In genomic region chr9:50751323-50751722, GRCm38 (mm10) we compare ENCODE assay signal across 8 mouse cellular contexts. TPM values are rescaled to one million over a fixed set of nuclear protein-coding genes. Genes with fewer than 3 reads are reported as not detected.
A peak's percentile ranks its signal among the peaks of the same experiment; 100 is the strongest.
DNase-seq lines count a peak whose midpoint lies in the region; ATAC-seq and TF ChIP-seq lines count a peak whose summit lies in the region.

Gene Cryab (plus strand): TSS chr9:50751325.

- no peaks in the 10 kb centered on the region for H3K36me3 ChIP-seq in midbrain, postnatal 0 days (ENCODE audit: insufficient read depth, low read length)
- H3K36me3 ChIP-seq in midbrain, embryonic 14.5 days (ENCODE audit: control insufficient read depth, insufficient read depth, low read length): no peaks in the 10 kb centered on the region
- H3K36me3 ChIP-seq in embryonic facial prominence, embryonic 14.5 days (ENCODE audit: control insufficient read depth, insufficient read depth, low read length): no peaks in the 10 kb centered on the region
- H3K36me3 ChIP-seq in heart, postnatal 0 days (replicated peaks; ENCODE audit: control insufficient read depth, insufficient read depth, low read length): peaks cover 7% of the 10 kb centered on the region
- no peaks in the 10 kb centered on the region for H3K36me3 ChIP-seq in limb, embryonic 12.5 days

- TF ChIP-seq CTCF in midbrain, postnatal 0 days (IDR thresholded peaks at IDR 0.05): no peak
- no peak for TF ChIP-seq CTCF in heart, postnatal 0 days (IDR thresholded peaks at IDR 0.05; ENCODE audit: low read depth)

- no peak within 1 kb of the TSS for H3K4me3 ChIP-seq in midbrain, postnatal 0 days (ENCODE audit: low read depth, low read length)
- no peak within 1 kb of the TSS for H3K4me3 ChIP-seq in midbrain, embryonic 14.5 days (replicated peaks; ENCODE audit: low read depth, low read length)
- peak within 1 kb of the TSS; percentile 16; the same call in 1 of the 2 replicates for H3K4me3 ChIP-seq in embryonic facial prominence, embryonic 14.5 days (ENCODE audit: low read depth, low read length)
- H3K4me3 ChIP-seq in heart, postnatal 0 days (ENCODE audit: low read depth, low read length): peak within 1 kb of the TSS; percentile 74
- no peak within 1 kb of the TSS for H3K4me3 ChIP-seq in limb, embryonic 12.5 days (replicated peaks)

- no peak for DNase-seq in midbrain, postnatal 0 days (ENCODE audit: low spot score)
- DNase-seq in midbrain, embryonic 14.5 days: no peak
- no peak for DNase-seq in embryonic facial prominence, embryonic 14.5 days (ENCODE audit: low spot score)
- no peak for DNase-seq in heart, postnatal 0 days (ENCODE audit: low spot score)
- no peak for DNase-seq in right cerebral cortex, postnatal 14 days
- no peak for DNase-seq in urinary bladder, adult 18-20 months (ENCODE audit: low spot score in 2 of 2)

- no peak for TF ChIP-seq EP300 in heart, postnatal 0 days (IDR thresholded peaks at IDR 0.05; ENCODE audit: low read depth)

- H3K4me2 ChIP-seq in midbrain, postnatal 0 days (ENCODE audit: low read depth, low read length, poor library complexity, severe bottlenecking): no peak within 1 kb of the TSS
- H3K4me2 ChIP-seq in midbrain, embryonic 14.5 days (ENCODE audit: low read length): no peak within 1 kb of the TSS
- peak within 1 kb of the TSS; percentile 31 for H3K4me2 ChIP-seq in embryonic facial prominence, embryonic 14.5 days (ENCODE audit: low read depth, low read length)
- H3K4me2 ChIP-seq in heart, postnatal 0 days (ENCODE audit: low read depth, low read length): peak within 1 kb of the TSS; percentile 86
- H3K4me2 ChIP-seq in limb, embryonic 12.5 days: no peak within 1 kb of the TSS

- 76% methylated on average over 22 of the region's 22 CpGs for WGBS in midbrain, postnatal 0 days
- 79% methylated on average over 22 of the region's 22 CpGs for WGBS in midbrain, embryonic 14.5 days
- WGBS in embryonic facial prominence, embryonic 14.5 days: 65% methylated on average over 21 of the region's 22 CpGs
- WGBS in heart, postnatal 0 days: 28% methylated on average over 22 of the region's 22 CpGs
- 69% methylated on average over 22 of the region's 22 CpGs for WGBS in limb, embryonic 12.5 days

- ATAC-seq in midbrain, postnatal 0 days (ENCODE audit: low FRiP score): no peak
- no peak for ATAC-seq in midbrain, embryonic 14.5 days (ENCODE audit: low FRiP score, low TSS enrichment)
- ATAC-seq in embryonic facial prominence, embryonic 14.5 days (ENCODE audit: low read depth): no peak
- ATAC-seq in heart, postnatal 0 days (ENCODE audit: insufficient read depth, low read depth): no peak
- no peak for ATAC-seq in limb, embryonic 12.5 days (ENCODE audit: insufficient number of reproducible peaks, insufficient read depth, low FRiP score, low TSS enrichment, low read depth)
- ATAC-seq in inflammation-experienced regulatory T-cells, adult 6 months: no peak

- H3K27ac ChIP-seq in midbrain, postnatal 0 days (ENCODE audit: low read depth, low read length): no peak within 1 kb of the TSS
- no peak within 1 kb of the TSS for H3K27ac ChIP-seq in midbrain, embryonic 14.5 days (replicated peaks; ENCODE audit: low read depth, low read length)
- H3K27ac ChIP-seq in embryonic facial prominence, embryonic 14.5 days (replicated peaks; ENCODE audit: low read depth, low read length): peak within 1 kb of the TSS; percentile 55
- H3K27ac ChIP-seq in heart, postnatal 0 days (ENCODE audit: low read depth): peak within 1 kb of the TSS; percentile 99
- H3K27ac ChIP-seq in limb, embryonic 12.5 days: no peak within 1 kb of the TSS

- no peaks in the 10 kb centered on the region for H3K4me1 ChIP-seq in midbrain, postnatal 0 days (ENCODE audit: insufficient read depth, low read length)
- 0 out of 2 replicates have a peak, but pooled peaks cover 3% of the 10 kb centered on the region for H3K4me1 ChIP-seq in midbrain, embryonic 14.5 days (ENCODE audit: control insufficient read depth, insufficient read depth, low read length)
- H3K4me1 ChIP-seq in embryonic facial prominence, embryonic 14.5 days (ENCODE audit: control insufficient read depth, insufficient read depth, low read length): peaks cover 22% of the 10 kb centered on the region
- peaks cover 21% of the 10 kb centered on the region; the same call in 1 of the 2 replicates for H3K4me1 ChIP-seq in heart, postnatal 0 days (ENCODE audit: control insufficient read depth, insufficient read depth)
- peaks cover 9% of the 10 kb centered on the region for H3K4me1 ChIP-seq in limb, embryonic 12.5 days (replicated peaks)

- no peaks in the 10 kb centered on the region for H3K9me3 ChIP-seq in midbrain, postnatal 0 days (ENCODE audit: low read length)
- H3K9me3 ChIP-seq in midbrain, embryonic 14.5 days (ENCODE audit: control insufficient read depth, low read length): no peaks in the 10 kb centered on the region
- no peaks in the 10 kb centered on the region for H3K9me3 ChIP-seq in embryonic facial prominence, embryonic 14.5 days (ENCODE audit: control insufficient read depth, low read length)
- no peaks in the 10 kb centered on the region for H3K9me3 ChIP-seq in heart, postnatal 0 days (replicated peaks; ENCODE audit: control insufficient read depth, low read length)
- no peaks in the 10 kb centered on the region for H3K9me3 ChIP-seq in limb, embryonic 12.5 days

- H3K9ac ChIP-seq in midbrain, postnatal 0 days (replicated peaks; ENCODE audit: low read length, poor library complexity, severe bottlenecking): 0 out of 2 replicates have a peak within 1 kb of the TSS, but pooled peaks have one; percentile 1
- no peak within 1 kb of the TSS for H3K9ac ChIP-seq in midbrain, embryonic 14.5 days (replicated peaks; ENCODE audit: low read length)
- H3K9ac ChIP-seq in embryonic facial prominence, embryonic 14.5 days (ENCODE audit: low read depth, low read length): peak within 1 kb of the TSS; percentile 45
- H3K9ac ChIP-seq in heart, postnatal 0 days (replicated peaks; ENCODE audit: low read depth, low read length): peak within 1 kb of the TSS; percentile 81
- H3K9ac ChIP-seq in limb, embryonic 12.5 days (replicated peaks): no peak within 1 kb of the TSS

- no peaks in the 10 kb centered on the region for H3K27me3 ChIP-seq in midbrain, postnatal 0 days (ENCODE audit: insufficient read depth, low read length)
- H3K27me3 ChIP-seq in midbrain, embryonic 14.5 days (ENCODE audit: control insufficient read depth, insufficient read depth, low read length): no peaks in the 10 kb centered on the region
- H3K27me3 ChIP-seq in embryonic facial prominence, embryonic 14.5 days (replicated peaks; ENCODE audit: control insufficient read depth, insufficient read depth, low read length): no peaks in the 10 kb centered on the region
- no peaks in the 10 kb centered on the region for H3K27me3 ChIP-seq in heart, postnatal 0 days (ENCODE audit: control insufficient read depth, insufficient read depth, low read length)
- peaks cover 12% of the 10 kb centered on the region for H3K27me3 ChIP-seq in limb, embryonic 12.5 days

RNA-seq across cellular contexts. Expression of gene Cryab, which starts in this region (rescaled TPM):
- 6.2 and 11.3 TPM in 2 replicates for total RNA-seq in midbrain, postnatal 0 days (2014; rRNA removed)
- polyA plus RNA-seq in midbrain, postnatal 0 days (2015; fragmentation: Nextera tagmentation; extraction: Ambion mirVana): 18.7 and 19.7 TPM in 2 replicates
- 2.5 and 3.7 TPM in 2 replicates for polyA plus RNA-seq in midbrain, embryonic 14.5 days (2014; fragmentation: Nextera tagmentation; extraction: Ambion mirVana)
- polyA plus RNA-seq in embryonic facial prominence, embryonic 14.5 days (2014; fragmentation: Nextera tagmentation; extraction: Ambion mirVana): 218 and 275 TPM in 2 replicates
- total RNA-seq in heart, postnatal 0 days (2014; rRNA removed; ENCODE audit: low replicate concordance): 758 and 766 TPM in 2 replicates
- 1,736 and 1,781 TPM in 2 replicates for polyA plus RNA-seq in heart, postnatal 0 days (2015; fragmentation: Nextera tagmentation; extraction: Ambion mirVana)
- polyA plus RNA-seq in limb, embryonic 12.5 days (2016; fragmentation: Nextera tagmentation; extraction: Ambion mirVana): 28.0 and 31.2 TPM in 2 replicates
- polyA plus RNA-seq in inflammation-experienced regulatory T-cells, adult 6 months (2017; shearing (Covaris generic)): 1 to 10 TPM in 2 of 3 experiments, not detected in 1; 1.7 to 1.9 TPM

Comparison
In these comparisons a context has a peak if more than half of its experiments do, and no peak if none do; other contexts are left out.
1. RNA of gene Cryab (total RNA-seq): 758 to 766 TPM in heart, postnatal 0 days; 6.2 to 11.3 TPM in midbrain, postnatal 0 days; every median in the first group is over 10 times any median in the second.
2. H3K9ac ChIP-seq: peak in midbrain, postnatal 0 days (single experiment), embryonic facial prominence, embryonic 14.5 days (single experiment) and heart, postnatal 0 days (single experiment); none in midbrain, embryonic 14.5 days (single experiment) and limb, embryonic 12.5 days (single experiment).
3. H3K27ac ChIP-seq: peak in embryonic facial prominence, embryonic 14.5 days (single experiment) and heart, postnatal 0 days (single experiment); none in midbrain, postnatal 0 days (single experiment), midbrain, embryonic 14.5 days (single experiment) and limb, embryonic 12.5 days (single experiment).
4. H3K4me2 ChIP-seq: peak in embryonic facial prominence, embryonic 14.5 days (single experiment) and heart, postnatal 0 days (single experiment); none in midbrain, postnatal 0 days (single experiment), midbrain, embryonic 14.5 days (single experiment) and limb, embryonic 12.5 days (single experiment).
5. H3K4me3 ChIP-seq: peak in embryonic facial prominence, embryonic 14.5 days (single experiment) and heart, postnatal 0 days (single experiment); none in midbrain, postnatal 0 days (single experiment), midbrain, embryonic 14.5 days (single experiment) and limb, embryonic 12.5 days (single experiment).